Mouse (Mus musculus) bone marrow, adult 2 months (tissue): Measurements from ENCODE around the gene Kif22. TPM values are rescaled to one million over a fixed set of nuclear protein-coding genes. Genes with fewer than 3 reads are reported as not detected.

Experiments
- H3K27ac ChIP-seq: fragments of 200-500 bp; 2 replicates; pipeline ENCODE4 v1.5.1; 2012; ENCODE audit warnings: low read depth, mild to moderate bottlenecking, control low read depth, inconsistent platforms, low read length; ENCODE audit not compliant: control insufficient read depth, poor library complexity, insufficient read depth
- H3K4me1 ChIP-seq: fragments of 200-500 bp; 2 replicates; pipeline ENCODE4 v1.6.1; 2011; ENCODE audit warnings: low read length; ENCODE audit not compliant: control insufficient read depth, insufficient read depth
- H3K4me3 ChIP-seq: fragments of 200-500 bp; replicated peaks from 2 replicates; pipeline ENCODE3; 2011; ENCODE audit warnings: mild to moderate bottlenecking, low read depth, low read length, control low read depth; ENCODE audit not compliant: control insufficient read depth
- CTCF ChIP-seq: fragments of 200-500 bp; IDR thresholded peaks from 2 replicates; pipeline ENCODE4 v1.5.1; 2011; ENCODE audit warnings: low read length, control low read depth; ENCODE audit not compliant: control insufficient read depth, insufficient read depth
- POLR2A ChIP-seq: fragments of 200-500 bp; IDR thresholded peaks from 2 replicates; pipeline ENCODE4 v1.6.1; 2011; ENCODE audit warnings: low read depth, mild to moderate bottlenecking, control low read depth, low read length, borderline replicate concordance; ENCODE audit not compliant: control insufficient read depth
- WGBS: fragments of 180-500 bp; shearing (Covaris S2); methylation state at CpG from one replicate; pipeline ENCODE4 v1.1.7; 2018; 5-methylcytosine and 5-hydroxymethylcytosine counted together
- polyA plus RNA-seq: library from polyadenylated mRNA; stranded (reverse); fragments of >200 nt; gene quantifications from 2 replicates; pipeline ENCODE4 v1.2.4, GENCODE M21; 2011; ENCODE audit warnings: low replicate concordance; ENCODE audit not compliant: missing spikeins, insufficient read depth, insufficient read length

The Kif22 gene
- polyA plus RNA-seq, 1 experiment = 164 TPM

- TF ChIP-seq POLR2A (no peak), CTCF (no peak)
- Histone ChIP-seq H3K4me1 (peaks cover 13% of the 10 kb centered on the region), H3K27ac (peak overlapping the region; percentile 98), H3K4me3 (peak overlapping the region; percentile 63)
- WGBS = under 1% methylated on average over 38 of the region's 48 CpGs
These were observed 16.1 kb downstream of the Kif22 start for GRCm38 (mm10) chr7:127026161-127026600.

GRCm38 (mm10) chr7:127025556-127026160 is 16.6 kb downstream of the Kif22 start:
- TF ChIP-seq POLR2A = no peak
- no peak for TF ChIP-seq CTCF
- Histone ChIP-seq H3K27ac (peak overlapping the region; percentile 98), H3K4me3 (peak overlapping the region; percentile 63), H3K4me1 (peaks cover 14% of the 10 kb centered on the region)
- 1% methylated on average over 59 of the region's 65 CpGs for WGBS

- Histone ChIP-seq H3K4me1 (peaks cover 14% of the 10 kb centered on the region), H3K4me3 (peak overlapping the region; percentile 63), H3K27ac (peak overlapping the region; percentile 98)
- under 1% methylated on average over 30 of the region's 30 CpGs for WGBS
- TF ChIP-seq CTCF = peak; percentile 87
- peak; percentile 76 for TF ChIP-seq POLR2A
These were observed 17.3 kb downstream of the Kif22 start for GRCm38 (mm10) chr7:127024755-127025555.

GRCm38 (mm10) chr7:127023896-127024690 is 18.2 kb downstream of the Kif22 start:
- peak overlapping the region; percentile 98 for H3K27ac ChIP-seq

GRCm38 (mm10) chr7:127023272-127023691 is 19.0 kb downstream of the Kif22 start:
- 75% methylated on average over 13 of the region's 13 CpGs for WGBS
- Histone ChIP-seq H3K4me3 (no peak overlapping the region), H3K4me1 (peaks cover 14% of the 10 kb centered on the region), H3K27ac (no peak overlapping the region)
- TF ChIP-seq POLR2A (no peak), CTCF (no peak)

More at GRCm38 (mm10) chr7:127023896-127024690, 18.2 kb downstream of the Kif22 start:
- Histone ChIP-seq H3K4me1 (peaks cover 14% of the 10 kb centered on the region), H3K4me3 (peak overlapping the region; percentile 63)
- 15% methylated on average over 19 of the region's 19 CpGs for WGBS
- no peak for TF ChIP-seq CTCF
- no peak for TF ChIP-seq POLR2A

- TF ChIP-seq CTCF = no peak
- TF ChIP-seq POLR2A = no peak
- peaks cover 10% of the 10 kb centered on the region for H3K4me1 ChIP-seq
These were observed 19.6 kb downstream of the Kif22 start for GRCm38 (mm10) chr7:127022528-127023271.

GRCm38 (mm10) chr7:127021563-127022527 is 20.4 kb downstream of the Kif22 start:
- no peak overlapping the region for H3K27ac ChIP-seq

More at GRCm38 (mm10) chr7:127022528-127023271, 19.6 kb downstream of the Kif22 start:
- WGBS = 76% methylated on average over 7 of the region's 7 CpGs
- no peak overlapping the region for H3K27ac ChIP-seq
- H3K4me3 ChIP-seq = no peak overlapping the region

More at GRCm38 (mm10) chr7:127021563-127022527, 20.4 kb downstream of the Kif22 start:
- no peak overlapping the region for H3K4me3 ChIP-seq
- TF ChIP-seq POLR2A (0 out of 2 replicates have a peak, but pooled peaks have one; percentile 18), CTCF (no peak)
- WGBS = 43% methylated on average over 5 of the region's 5 CpGs
- peaks cover 9% of the 10 kb centered on the region for H3K4me1 ChIP-seq
